In the genomic region with DNA sequence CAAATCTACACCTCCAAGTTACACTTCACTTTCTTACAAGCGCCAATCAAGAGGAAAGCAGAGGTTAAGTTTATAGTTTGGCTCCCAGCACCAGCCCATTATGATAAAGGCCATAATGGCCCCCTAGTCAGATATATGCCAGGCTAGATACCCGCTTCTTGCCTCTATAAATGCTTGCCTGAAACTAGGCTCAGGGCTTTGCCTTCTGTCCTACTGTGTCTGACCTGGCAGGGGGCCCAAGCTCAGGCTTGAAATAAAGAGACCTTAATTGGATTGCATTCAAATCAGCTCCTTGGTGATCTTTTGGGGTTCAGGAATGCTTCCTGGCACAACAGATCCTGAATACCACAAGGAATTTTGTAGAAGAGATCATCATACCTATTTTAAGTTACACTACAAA, we compare ENCODE assay signal across 21 mouse cellular contexts.
DNase-seq lines count a peak whose midpoint lies in the region; ATAC-seq and TF ChIP-seq lines count a peak whose summit lies in the region.
"Had no signal": no experiment of that assay in that cellular context is flagged by ENCODE, and none has a peak within 500 bp of the region (broad histone marks: within the 10 kb centered on the region; RNA-seq: fewer than 3 reads in every experiment).

No protein-coding gene starts in this region.

- no peaks in the 10 kb centered on the region for H3K4me1 ChIP-seq in forebrain, embryonic 14.5 days (ENCODE audit: control insufficient read depth, insufficient read depth, low read length)
- no peaks in the 10 kb centered on the region for H3K4me1 ChIP-seq in forebrain, embryonic 16.5 days (replicated peaks; ENCODE audit: control insufficient read depth, insufficient read depth, low read length)
- H3K4me1 ChIP-seq in neural tube, embryonic 14.5 days (ENCODE audit: control insufficient read depth, insufficient read depth, low read length): no peaks in the 10 kb centered on the region
- H3K4me1 ChIP-seq in neural tube, embryonic 15.5 days: 0 out of 2 replicates have a peak, but pooled peaks cover 5% of the 10 kb centered on the region
- H3K4me1 ChIP-seq: embryonic facial prominence, embryonic 15.5 days; heart, embryonic 12.5 days; hindbrain, embryonic 12.5 days had no signal

- no peaks in the 10 kb centered on the region for H3K27me3 ChIP-seq in forebrain, embryonic 14.5 days (replicated peaks; ENCODE audit: control insufficient read depth, insufficient read depth, low read length)
- no peaks in the 10 kb centered on the region for H3K27me3 ChIP-seq in forebrain, embryonic 16.5 days (replicated peaks; ENCODE audit: control insufficient read depth, insufficient read depth, low read length)
- H3K27me3 ChIP-seq in neural tube, embryonic 14.5 days (ENCODE audit: control insufficient read depth, insufficient read depth, low read length): no peaks in the 10 kb centered on the region
- no peaks in the 10 kb centered on the region for H3K27me3 ChIP-seq in neural tube, embryonic 15.5 days (replicated peaks)
- H3K27me3 ChIP-seq: CH12.LX; embryonic facial prominence, embryonic 15.5 days; heart, embryonic 12.5 days; hindbrain, embryonic 12.5 days had no signal

- H3K9me3 ChIP-seq in forebrain, embryonic 14.5 days (replicated peaks; ENCODE audit: control insufficient read depth, low read length): no peaks in the 10 kb centered on the region
- no peaks in the 10 kb centered on the region for H3K9me3 ChIP-seq in forebrain, embryonic 16.5 days (ENCODE audit: control insufficient read depth, low read length)
- H3K9me3 ChIP-seq in neural tube, embryonic 14.5 days (ENCODE audit: control insufficient read depth, low read length): no peaks in the 10 kb centered on the region
- no peaks in the 10 kb centered on the region for H3K9me3 ChIP-seq in neural tube, embryonic 15.5 days (replicated peaks)
- H3K9me3 ChIP-seq: embryonic facial prominence, embryonic 15.5 days; hindbrain, embryonic 12.5 days had no signal

- no peak for TF ChIP-seq CTCF in brain, embryonic 14.5 days (IDR thresholded peaks at IDR 0.05; ENCODE audit: borderline replicate concordance, extremely low read depth, insufficient read depth, insufficient read length)

- no peak overlapping the region for H3K4me2 ChIP-seq in forebrain, embryonic 14.5 days (ENCODE audit: low read length)
- no peak overlapping the region for H3K4me2 ChIP-seq in forebrain, embryonic 16.5 days (ENCODE audit: low read length)
- no peak overlapping the region for H3K4me2 ChIP-seq in neural tube, embryonic 14.5 days (ENCODE audit: low read depth, low read length)
- no peak overlapping the region for H3K4me2 ChIP-seq in neural tube, embryonic 15.5 days
- H3K4me2 ChIP-seq: embryonic facial prominence, embryonic 15.5 days; heart, embryonic 12.5 days; hindbrain, embryonic 12.5 days had no signal

- H3K36me3 ChIP-seq in forebrain, embryonic 14.5 days (ENCODE audit: control insufficient read depth, insufficient read depth, low read length): no peaks in the 10 kb centered on the region
- H3K36me3 ChIP-seq in forebrain, embryonic 16.5 days (ENCODE audit: control insufficient read depth, insufficient read depth): no peaks in the 10 kb centered on the region
- no peaks in the 10 kb centered on the region for H3K36me3 ChIP-seq in neural tube, embryonic 14.5 days (ENCODE audit: control insufficient read depth, insufficient read depth, low read length)
- H3K36me3 ChIP-seq in neural tube, embryonic 15.5 days: no peaks in the 10 kb centered on the region
- H3K36me3 ChIP-seq: embryonic facial prominence, embryonic 15.5 days; heart, embryonic 12.5 days; hindbrain, embryonic 12.5 days had no signal

- no peak for ATAC-seq in forebrain, embryonic 14.5 days
- ATAC-seq in forebrain, embryonic 16.5 days: no peak
- ATAC-seq in neural tube, embryonic 14.5 days (ENCODE audit: low read depth): peak; percentile 73; the same call in 1 of the 2 replicates
- no peak for ATAC-seq in neural tube, embryonic 15.5 days (ENCODE audit: low FRiP score)
- ATAC-seq: forebrain, postnatal 0 days; inflammation-experienced regulatory T-cells, adult 6 months; intestine, postnatal 0 days had no signal

- intact Hi-C loops in left cerebral cortex, postnatal 4 days (cut with DNase I): no loop called here
- intact Hi-C loops in left cerebral cortex, postnatal 25 days (cut with DNase I): no loop called here

- 28% methylated on average over 2 of the region's 2 CpGs for WGBS in forebrain, embryonic 14.5 days
- WGBS in forebrain, embryonic 16.5 days: 36% methylated on average over 2 of the region's 2 CpGs
- WGBS in neural tube, embryonic 14.5 days: 50% methylated on average over 2 of the region's 2 CpGs
- WGBS in neural tube, embryonic 15.5 days: 51% methylated on average over 2 of the region's 2 CpGs

- peak; percentile 19 for DNase-seq in forebrain, embryonic 14.5 days (ENCODE audit: low spot score)
- peak; percentile 8 for DNase-seq in left cerebral cortex, postnatal 4 days
- no peak for DNase-seq in left cerebral cortex, postnatal 25 days (ENCODE audit: low spot score in 2 of 2)
- peak; percentile 34 for DNase-seq in brain, embryonic 14.5 days (ENCODE audit: low read depth)
- no peak for DNase-seq in urinary bladder, postnatal 36 days (ENCODE audit: low spot score in 2 of 2)
- DNase-seq: adrenal gland, adult 8-10 months; adrenal gland, postnatal 36 days; cerebellum, adult 11 months; cerebellum, adult 9-11 months; embryo, embryonic 11 days; forebrain, postnatal 0 days; gastrocnemius, postnatal 14 days had no signal

- H3K4me3 ChIP-seq in forebrain, embryonic 14.5 days (ENCODE audit: low read depth, low read length): no peak overlapping the region
- H3K4me3 ChIP-seq in forebrain, embryonic 16.5 days (replicated peaks; ENCODE audit: low read length): no peak overlapping the region
- no peak overlapping the region for H3K4me3 ChIP-seq in neural tube, embryonic 14.5 days (ENCODE audit: low read depth, low read length)
- no peak overlapping the region for H3K4me3 ChIP-seq in neural tube, embryonic 15.5 days (replicated peaks)
- H3K4me3 ChIP-seq: embryonic facial prominence, embryonic 15.5 days; heart, embryonic 12.5 days; hindbrain, embryonic 12.5 days had no signal

- no peak overlapping the region for H3K27ac ChIP-seq in forebrain, embryonic 14.5 days (ENCODE audit: low read depth, low read length)
- no peak overlapping the region for H3K27ac ChIP-seq in forebrain, embryonic 16.5 days (ENCODE audit: low read length)
- H3K27ac ChIP-seq in neural tube, embryonic 14.5 days (ENCODE audit: low read depth, low read length): no peak overlapping the region
- no peak overlapping the region for H3K27ac ChIP-seq in neural tube, embryonic 15.5 days (replicated peaks)
- H3K27ac ChIP-seq: embryonic facial prominence, embryonic 15.5 days; hindbrain, embryonic 12.5 days had no signal

- no peak for TF ChIP-seq POLR2A in brain, embryonic 14.5 days (IDR thresholded peaks at IDR 0.05; ENCODE audit: borderline replicate concordance, extremely low read depth, insufficient read depth, insufficient read length, poor library complexity, severe bottlenecking)

- no peak overlapping the region for H3K9ac ChIP-seq in forebrain, embryonic 14.5 days (ENCODE audit: low read length)
- no peak overlapping the region for H3K9ac ChIP-seq in forebrain, embryonic 16.5 days (replicated peaks; ENCODE audit: low read depth, low read length)
- no peak overlapping the region for H3K9ac ChIP-seq in neural tube, embryonic 14.5 days (replicated peaks; ENCODE audit: low read depth, low read length)
- H3K9ac ChIP-seq in neural tube, embryonic 15.5 days (replicated peaks): no peak overlapping the region
- H3K9ac ChIP-seq: embryonic facial prominence, embryonic 15.5 days; forebrain, postnatal 0 days; heart, embryonic 12.5 days; hindbrain, embryonic 12.5 days had no signal

Comparison
In these comparisons a context has a peak if more than half of its experiments do, and no peak if none do; other contexts are left out.
1. DNase-seq: peak in forebrain, embryonic 14.5 days (single experiment), left cerebral cortex, postnatal 4 days (single experiment) and brain, embryonic 14.5 days (single experiment); none in left cerebral cortex, postnatal 25 days (0 of 2) and urinary bladder, postnatal 36 days (0 of 2).